Mouse (Mus musculus) left cerebral cortex, adult 2 months (tissue): ENCODE measurements around the gene Bdh1. TPM values are rescaled to one million over a fixed set of nuclear protein-coding genes. Genes with fewer than 3 reads are reported as not detected.
A peak's percentile ranks its signal among the peaks of the same experiment; 100 is the strongest.

Experiments used
- DNase-seq, 2 experiments: peaks; one replicate each; pipeline ENCODE4 v3.0.0; 2021 to 2022; ENCODE audit warnings: low spot score in 2 of 2, mixed read lengths in 1 of 2; ENCODE audit errors: extremely low spot score in 1 of 2
- H3K27ac ChIP-seq: fragments of 200-600 bp; 2 replicates; pipeline ENCODE4 v1.8.1; 2022
- H3K4me3 ChIP-seq: fragments of 200-600 bp; 2 replicates; pipeline ENCODE4 v1.8.1; 2022
- CTCF ChIP-seq: fragments of 200-600 bp; IDR thresholded peaks from 2 replicates; pipeline ENCODE4 v1.8.1; 2022; ENCODE audit warnings: antibody characterized with exemption, mild to moderate bottlenecking, moderate library complexity
- intact Hi-C: fragments of 180-260 bp; cut with DNase I; formaldehyde crosslinking; loops from one replicate; pipeline ENCODE4 v1.15.1; 2025
- total RNA-seq, 2 experiments: library from RNA; stranded (reverse); gene quantifications; 2 replicates each; pipeline ENCODE4 v1.2.3; 2021

Gene Bdh1
- total RNA-seq, 2 experiments from 2014 or later: 108 TPM

GRCm38 (mm10) chr16:31495769-31496168 lies 73.7 kb downstream of the Bdh1 start:
- Histone ChIP-seq H3K4me3 (no peak overlapping the region), H3K27ac (no peak overlapping the region)
- no peak for TF ChIP-seq CTCF
- DNase-seq: no peak
- intact Hi-C loops: no loop called here

- no peak overlapping the region for H3K27ac ChIP-seq
- no peak overlapping the region for H3K4me3 ChIP-seq
- no peak for DNase-seq
- TF ChIP-seq CTCF: no peak
- intact Hi-C loops: no loop called here
Measured at GRCm38 (mm10) chr16:31498336-31498735, 76.3 kb downstream of the Bdh1 start.

- DNase-seq: no peak
- Histone ChIP-seq H3K27ac (peak overlapping the region; percentile 86), H3K4me3 (no peak overlapping the region)
- TF ChIP-seq CTCF: no peak
- intact Hi-C loops: no loop called here
Measured at GRCm38 (mm10) chr16:31499021-31499420, 76.9 kb downstream of the Bdh1 start.

- intact Hi-C loops: no loop called here
- Histone ChIP-seq H3K4me3 (no peak overlapping the region), H3K27ac (peak overlapping the region; percentile 86)
- no peak for DNase-seq
- no peak for TF ChIP-seq CTCF
Measured at GRCm38 (mm10) chr16:31499681-31500310, 77.7 kb downstream of the Bdh1 start.

GRCm38 (mm10) chr16:31500532-31500931 lies 78.5 kb downstream of the Bdh1 start:
- no peak for DNase-seq

GRCm38 (mm10) chr16:31500969-31501750 lies 79.1 kb downstream of the Bdh1 start:
- DNase-seq: no peak
- no peak for TF ChIP-seq CTCF
- Histone ChIP-seq H3K27ac (peak overlapping the region; percentile 86; the same call in 1 of the 2 replicates), H3K4me3 (no peak overlapping the region)
- intact Hi-C loops: no loop called here

More at GRCm38 (mm10) chr16:31500532-31500931, 78.5 kb downstream of the Bdh1 start:
- H3K27ac ChIP-seq: peak overlapping the region; percentile 86
- intact Hi-C loops: no loop called here
- TF ChIP-seq CTCF: no peak; the same call in 1 of the 2 replicates
- H3K4me3 ChIP-seq: no peak overlapping the region

- intact Hi-C loops: no loop called here
- DNase-seq: no peak
- no peak overlapping the region for H3K4me3 ChIP-seq
- no peak for TF ChIP-seq CTCF
- no peak overlapping the region; the same call in 1 of the 2 replicates for H3K27ac ChIP-seq
Measured at GRCm38 (mm10) chr16:31501751-31502365, 79.8 kb downstream of the Bdh1 start.

GRCm38 (mm10) chr16:31506665-31507456 lies 84.8 kb downstream of the Bdh1 start:
- no peak for DNase-seq
- no peak for TF ChIP-seq CTCF
- peak overlapping the region; percentile 42 for H3K27ac ChIP-seq
- no peak overlapping the region for H3K4me3 ChIP-seq
- intact Hi-C loops: no loop called here

GRCm38 (mm10) chr16:31507457-31507755 lies 85.3 kb downstream of the Bdh1 start:
- no peak for DNase-seq

GRCm38 (mm10) chr16:31507794-31508526 lies 85.9 kb downstream of the Bdh1 start:
- Histone ChIP-seq H3K27ac (peak overlapping the region; percentile 74), H3K4me3 (no peak overlapping the region)
- TF ChIP-seq CTCF: no peak
- intact Hi-C loops: no loop called here
- peak in 1 of 2 experiments; percentile 14 for DNase-seq

More at GRCm38 (mm10) chr16:31507457-31507755, 85.3 kb downstream of the Bdh1 start:
- no peak overlapping the region for H3K4me3 ChIP-seq
- intact Hi-C loops: no loop called here
- TF ChIP-seq CTCF: no peak
- H3K27ac ChIP-seq: peak overlapping the region; percentile 42

Other genes with a start within 250 kb of the Bdh1 start
- 100 to 1,000 TPM; 111 to 112 TPM for gene Acap2, start 221.0 kb upstream of the Bdh1 start, total RNA-seq
- 100 to 1,000 TPM in 1 of 2 experiments, 10 to 100 TPM in 1; 92.8 to 107 TPM for gene Ppp1r2, start 147.0 kb upstream of the Bdh1 start, total RNA-seq
- gene Apod, start 107.5 kb upstream of the Bdh1 start, total RNA-seq: 100 to 1,000 TPM; 125 to 160 TPM
- gene Dlg1, start 241.2 kb downstream of the Bdh1 start, total RNA-seq: 100 to 1,000 TPM; 185 to 202 TPM